Mouse (Mus musculus): ENCODE measurements around the gene Pfn3. TPM values are rescaled to one million over a fixed set of nuclear protein-coding genes. Genes with fewer than 3 reads are reported as not detected.

Gene Pfn3
- 0.60 and 0.63 TPM in 2 replicates for polyA plus RNA-seq (2021; fragmentation: Nextera tagmentation)
- long read RNA-seq, experiment 1 = 0 reads
- long read RNA-seq, experiment 2 = 0 reads

DNA sequence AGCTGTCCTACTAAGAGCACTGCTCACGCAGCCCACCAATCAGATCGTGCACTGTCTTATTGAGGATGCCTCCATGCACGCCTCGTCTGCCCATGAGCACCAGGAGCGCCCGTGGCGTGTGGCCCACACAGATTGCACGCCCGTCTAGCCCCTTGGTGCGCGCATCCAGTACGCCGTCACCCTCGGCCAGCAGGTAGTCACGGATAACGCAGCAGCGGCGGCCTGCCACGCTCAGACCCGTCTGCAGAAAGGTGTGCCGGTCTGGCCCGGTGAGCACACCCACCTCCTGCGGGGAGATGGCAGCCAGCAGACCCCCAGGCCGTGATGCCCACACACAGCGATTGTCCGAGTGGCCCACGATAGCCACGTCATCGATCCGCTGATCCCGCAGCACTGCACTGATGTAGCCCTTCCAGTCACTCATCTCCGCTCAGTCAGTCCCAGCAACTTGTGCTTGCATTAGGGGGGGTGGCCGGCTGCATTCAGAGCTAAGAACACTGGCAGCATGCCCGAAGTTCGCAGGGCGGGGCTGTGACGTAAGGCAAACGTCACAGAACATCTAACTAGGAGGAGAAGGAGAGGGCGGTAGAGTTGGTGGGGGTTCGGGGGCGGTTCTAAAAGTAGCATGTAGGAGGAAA is at the start of gene Pfn3:
Gene Pfn3 (minus strand): TSS at position 490 of the 638 bp plus-strand sequence.

DNA sequence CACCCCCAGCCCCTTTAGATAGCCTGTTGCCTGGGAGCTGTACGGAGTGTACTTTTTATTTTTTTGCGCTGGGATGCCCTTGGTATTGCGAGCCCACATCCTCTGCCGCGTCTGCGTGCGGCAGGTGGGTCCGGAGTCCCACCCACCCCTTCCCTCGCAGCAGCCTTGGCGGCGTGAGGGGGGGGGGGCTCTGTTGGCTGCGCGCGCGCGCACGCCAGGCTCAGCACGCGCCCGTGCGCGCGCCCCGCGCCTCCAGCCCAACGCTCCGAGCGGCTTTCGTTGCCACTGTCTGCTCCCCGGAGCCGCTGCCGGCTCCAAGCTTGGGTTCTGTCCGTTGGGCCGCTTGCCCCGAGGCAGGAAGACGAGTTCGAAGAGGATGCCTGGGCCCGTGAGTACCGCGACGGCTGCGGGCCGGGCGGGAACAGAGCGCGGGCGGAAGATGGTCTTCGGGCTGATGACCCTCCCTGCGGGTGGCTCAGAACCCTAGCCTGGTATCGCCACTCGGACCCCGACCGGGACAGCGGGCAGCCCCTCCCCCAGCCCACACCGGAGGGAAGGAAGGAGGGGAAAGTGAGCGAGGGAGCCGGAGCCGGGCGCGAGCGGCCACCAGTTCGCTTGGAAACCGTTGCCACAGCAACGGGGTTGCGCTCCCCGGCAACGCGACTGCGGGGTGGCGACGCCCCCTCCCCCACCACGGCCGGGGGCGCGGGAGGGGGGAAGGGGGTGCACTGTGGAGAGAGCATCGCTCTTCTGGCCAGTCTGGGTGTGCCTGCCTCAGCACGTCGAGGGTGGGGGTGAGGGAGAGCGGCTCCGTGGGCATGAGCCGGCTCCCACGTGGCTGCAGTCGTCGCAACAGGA is 49.2 kb upstream of the Pfn3 start, which contains the start of gene Prr7:
Gene Prr7 (plus strand): TSS at position 241 of the 858 bp plus-strand sequence.

GRCm38 (mm10) chr13:55444937-55445315 is 29.9 kb upstream of the Pfn3 start, which contains the start of gene Grk6:
TSS of gene Grk6 (plus strand) at chr13:55445072.

GRCm38 (mm10) chr13:55426613-55427012 is 11.6 kb upstream of the Pfn3 start, which contains the start of gene F12:
TSS of gene F12 (minus strand) at chr13:55426793.

DNA sequence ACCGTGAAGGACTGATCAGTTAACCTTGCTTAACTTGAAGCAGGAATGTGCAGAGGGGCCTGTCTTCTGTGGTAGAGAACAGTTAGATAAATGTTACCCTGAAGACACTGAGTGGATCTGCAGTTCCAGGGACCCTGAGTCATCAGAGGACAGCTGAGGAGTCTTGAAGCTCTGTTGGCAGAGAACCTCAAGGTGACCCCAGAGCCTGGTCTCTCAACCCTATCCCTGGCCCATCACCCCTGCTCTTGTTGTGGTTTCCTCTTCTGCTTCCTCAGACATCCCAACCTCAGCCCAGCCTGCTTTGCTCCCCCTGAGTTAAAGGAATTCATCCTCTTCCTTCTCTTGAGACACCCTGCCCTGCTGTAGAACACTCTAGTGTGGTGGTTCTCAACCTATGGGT is 16.9 kb downstream of the Pfn3 start, which contains the start of gene Slc34a1:
Gene Slc34a1 (plus strand): TSS at position 100 of the 400 bp plus-strand sequence.

GRCm38 (mm10) chr13:55369531-55370114 is 45.4 kb downstream of the Pfn3 start, which contains the start of gene Rgs14:
TSS of gene Rgs14 (plus strand) at chr13:55369732.

Small RNAs within 50 kb of the gene (microRNA-seq; reads per million reads assigned to microRNA genes)
- 5.4 reads per million, percentile 19 among the genes with 10 or more reads in this experiment for gene Mir6943

Other genes starting within 250 kb of the Pfn3 start
- gene Nsd1, start 205.4 kb downstream of the Pfn3 start, polyA plus RNA-seq (2021; fragmentation: Nextera tagmentation) = 23.9 and 24.2 TPM in 2 replicates
- gene Prelid1, start 94.7 kb downstream of the Pfn3 start, polyA plus RNA-seq (2021; fragmentation: Nextera tagmentation) = 186 and 202 TPM in 2 replicates
- gene Rab24, start 93.3 kb downstream of the Pfn3 start, polyA plus RNA-seq (2021; fragmentation: Nextera tagmentation) = 98.9 and 112 TPM in 2 replicates
- 0.82 and 1.2 TPM in 2 replicates for gene Mxd3, start 85.4 kb downstream of the Pfn3 start, polyA plus RNA-seq (2021; fragmentation: Nextera tagmentation)
- gene Lman2, start 52.4 kb downstream of the Pfn3 start, polyA plus RNA-seq (2021; fragmentation: Nextera tagmentation) = 34.0 and 39.1 TPM in 2 replicates
- gene Rgs14, start 45.5 kb downstream of the Pfn3 start, polyA plus RNA-seq (2021; fragmentation: Nextera tagmentation) = 82.4 and 84.1 TPM in 2 replicates
- not detected in 2 replicates for gene Slc34a1, start 17.0 kb downstream of the Pfn3 start, polyA plus RNA-seq (2021; fragmentation: Nextera tagmentation)
- gene F12, start 11.6 kb upstream of the Pfn3 start, polyA plus RNA-seq (2021; fragmentation: Nextera tagmentation) = 0.06 and 0.24 TPM in 2 replicates
- gene Grk6, start 29.8 kb upstream of the Pfn3 start, polyA plus RNA-seq (2021; fragmentation: Nextera tagmentation) = 4.7 and 5.0 TPM in 2 replicates
- gene Prr7, start 49.0 kb upstream of the Pfn3 start, polyA plus RNA-seq (2021; fragmentation: Nextera tagmentation) = 10.1 and 19.9 TPM in 2 replicates
- gene Dbn1, start 72.9 kb upstream of the Pfn3 start, polyA plus RNA-seq (2021; fragmentation: Nextera tagmentation) = 77.0 and 77.4 TPM in 2 replicates
- 72.8 and 76.0 TPM in 2 replicates for gene Pdlim7, start 98.4 kb upstream of the Pfn3 start, polyA plus RNA-seq (2021; fragmentation: Nextera tagmentation)
- 0.36 and 0.55 TPM in 2 replicates for gene Dok3, start 114.1 kb upstream of the Pfn3 start, polyA plus RNA-seq (2021; fragmentation: Nextera tagmentation)
- 38.0 and 38.6 TPM in 2 replicates for gene Ddx41, start 121.4 kb upstream of the Pfn3 start, polyA plus RNA-seq (2021; fragmentation: Nextera tagmentation)
- 2.9 and 3.3 TPM in 2 replicates for gene Fam193b, start 155.9 kb upstream of the Pfn3 start, polyA plus RNA-seq (2021; fragmentation: Nextera tagmentation)
- gene Tmed9, start 158.5 kb upstream of the Pfn3 start, polyA plus RNA-seq (2021; fragmentation: Nextera tagmentation) = 33.6 and 40.8 TPM in 2 replicates
- 16.6 and 17.8 TPM in 2 replicates for gene B4galt7, start 184.7 kb upstream of the Pfn3 start, polyA plus RNA-seq (2021; fragmentation: Nextera tagmentation)
- 52.2 and 57.9 TPM in 2 replicates for gene Caml, start 207.8 kb upstream of the Pfn3 start, polyA plus RNA-seq (2021; fragmentation: Nextera tagmentation)
- 11.7 and 11.8 TPM in 2 replicates for gene Ddx46, start 219.8 kb upstream of the Pfn3 start, polyA plus RNA-seq (2021; fragmentation: Nextera tagmentation)